Mouse (Mus musculus) lung, postnatal 0 days (tissue): ENCODE data around the gene Zap70.

ENCODE experiments used
- CTCF ChIP-seq: IDR thresholded peaks from 2 replicates; pipeline ENCODE4 v1.5.1; 2016; ENCODE audit warnings: antibody characterized with exemption, mild to moderate bottlenecking
- EP300 ChIP-seq: IDR thresholded peaks from 2 replicates; pipeline ENCODE4 v1.6.1; 2016; ENCODE audit warnings: antibody characterized with exemption, mild to moderate bottlenecking, control low read depth

GRCm38 (mm10) chr1:36770998-36771397, 9.4 kb downstream of the Zap70 start:
- TF ChIP-seq EP300: no peak
- no peak for TF ChIP-seq CTCF
